8 mouse cellular contexts compared by ENCODE assay signal in genomic region chrX:134296301-134296700, GRCm38 (mm10). TPM values are rescaled to one million over a fixed set of nuclear protein-coding genes. Genes with fewer than 3 reads are reported as not detected.
A peak's percentile ranks its signal among the peaks of the same experiment; 100 is the strongest.
DNase-seq lines count a peak whose midpoint lies in the region; ATAC-seq and TF ChIP-seq lines count a peak whose summit lies in the region.

No protein-coding gene starts in this region.

- H3K9ac ChIP-seq in embryonic facial prominence, embryonic 12.5 days, result peak overlapping the region; percentile 24; the same call in 1 of the 2 replicates
- H3K9ac ChIP-seq in hindbrain, embryonic 12.5 days, result peak overlapping the region; percentile 59
- peak overlapping the region; percentile 53 for H3K9ac ChIP-seq in neural tube, embryonic 11.5 days (ENCODE audit: low read length)

- H3K27ac ChIP-seq in embryonic facial prominence, embryonic 12.5 days, result no peak overlapping the region
- peak overlapping the region; percentile 17; the same call in 1 of the 2 replicates for H3K27ac ChIP-seq in hindbrain, embryonic 12.5 days
- H3K27ac ChIP-seq in neural tube, embryonic 11.5 days (ENCODE audit: low read depth, low read length), result no peak overlapping the region

- H3K4me1 ChIP-seq in E14TG2a.4 (replicated peaks; ENCODE audit: low read depth, low read length), result peaks cover 21% of the 10 kb centered on the region
- H3K4me1 ChIP-seq in embryonic facial prominence, embryonic 12.5 days, result no peaks in the 10 kb centered on the region
- H3K4me1 ChIP-seq in hindbrain, embryonic 12.5 days, result no peaks in the 10 kb centered on the region
- H3K4me1 ChIP-seq in neural tube, embryonic 11.5 days (ENCODE audit: control insufficient read depth, insufficient read depth, low read length), result no peaks in the 10 kb centered on the region

- H3K4me2 ChIP-seq in embryonic facial prominence, embryonic 12.5 days (replicated peaks), result peak overlapping the region; percentile 55
- peak overlapping the region; percentile 55 for H3K4me2 ChIP-seq in hindbrain, embryonic 12.5 days (replicated peaks)
- H3K4me2 ChIP-seq in neural tube, embryonic 11.5 days (ENCODE audit: low read depth), result peak overlapping the region; percentile 48

- 36% methylated on average over 9 of the region's 9 CpGs for WGBS in embryonic facial prominence, embryonic 12.5 days
- WGBS in hindbrain, embryonic 12.5 days, result 30% methylated on average over 9 of the region's 9 CpGs
- 38% methylated on average over 9 of the region's 9 CpGs for WGBS in neural tube, embryonic 11.5 days

- peak overlapping the region; percentile 39 for H3K4me3 ChIP-seq in E14TG2a.4 (replicated peaks; ENCODE audit: low read length)
- H3K4me3 ChIP-seq in embryonic facial prominence, embryonic 12.5 days, result peak overlapping the region; percentile 47
- peak overlapping the region; percentile 47 for H3K4me3 ChIP-seq in hindbrain, embryonic 12.5 days
- peak overlapping the region; percentile 41 for H3K4me3 ChIP-seq in neural tube, embryonic 11.5 days (ENCODE audit: low read depth, low read length)

- TF ChIP-seq CTCF in E14TG2a.4 (conservative IDR thresholded peaks at IDR 0.05; ENCODE audit: low read length), result no peak

- H3K36me3 ChIP-seq in E14TG2a.4 (ENCODE audit: insufficient read depth, low read length), result no peaks in the 10 kb centered on the region
- no peaks in the 10 kb centered on the region for H3K36me3 ChIP-seq in embryonic facial prominence, embryonic 12.5 days
- H3K36me3 ChIP-seq in hindbrain, embryonic 12.5 days, result no peaks in the 10 kb centered on the region
- no peaks in the 10 kb centered on the region for H3K36me3 ChIP-seq in neural tube, embryonic 11.5 days (ENCODE audit: control insufficient read depth, insufficient read depth, low read length)

- H3K9me3 ChIP-seq in E14TG2a.4 (ENCODE audit: low read length), result no peaks in the 10 kb centered on the region
- H3K9me3 ChIP-seq in embryonic facial prominence, embryonic 12.5 days, result no peaks in the 10 kb centered on the region
- H3K9me3 ChIP-seq in hindbrain, embryonic 12.5 days (replicated peaks), result no peaks in the 10 kb centered on the region
- no peaks in the 10 kb centered on the region for H3K9me3 ChIP-seq in neural tube, embryonic 11.5 days (ENCODE audit: control insufficient read depth, low read length)

- intact Hi-C loops in left cerebral cortex, postnatal 4 days (cut with DNase I), result loop anchor here (10.0 kb wide), 1 partner anchor 132 kb away; the partner anchor contains the start of gene Xkrx

- H3K27me3 ChIP-seq in E14TG2a.4 (ENCODE audit: insufficient read depth, low read length), result peaks cover 34% of the 10 kb centered on the region
- H3K27me3 ChIP-seq in embryonic facial prominence, embryonic 12.5 days, result peaks cover 5% of the 10 kb centered on the region
- H3K27me3 ChIP-seq in hindbrain, embryonic 12.5 days, result peaks cover 29% of the 10 kb centered on the region
- H3K27me3 ChIP-seq in neural tube, embryonic 11.5 days (ENCODE audit: control insufficient read depth, insufficient read depth, low read length), result peaks cover 7% of the 10 kb centered on the region; the same call in 1 of the 2 replicates

- ATAC-seq in embryonic facial prominence, embryonic 12.5 days (ENCODE audit: insufficient number of reproducible peaks, insufficient read depth, low FRiP score, low TSS enrichment), result no peak
- peak; percentile 24; the same call in 1 of the 2 replicates for ATAC-seq in hindbrain, embryonic 12.5 days (ENCODE audit: low FRiP score)
- ATAC-seq in neural tube, embryonic 11.5 days (ENCODE audit: insufficient read depth, low FRiP score, low TSS enrichment), result no peak

- peak; percentile 6 for DNase-seq in embryo, embryonic 11 days
- no peak for DNase-seq in embryo, embryonic 10 days (ENCODE audit: low spot score)
- peak; percentile 60 for DNase-seq in left cerebral cortex, postnatal 4 days
- peak; percentile 19 for DNase-seq in neural tube, embryonic 11.5 days (ENCODE audit: low spot score)
- DNase-seq in urinary bladder, postnatal 14 days (ENCODE audit: low spot score), result no peak

RNA-seq across cellular contexts. Expression of gene Tmem35a, which starts 1.3 kb away (rescaled TPM):
- 16.2 and 17.7 TPM in 2 replicates for polyA plus RNA-seq in embryonic facial prominence, embryonic 12.5 days (2016; fragmentation: Nextera tagmentation; extraction: Ambion mirVana)
- polyA plus RNA-seq in hindbrain, embryonic 12.5 days (2016; fragmentation: Nextera tagmentation; extraction: Ambion mirVana), result 47.4 and 49.9 TPM in 2 replicates
- 100 to 1,000 TPM; 112 to 117 TPM for total RNA-seq in left cerebral cortex, postnatal 4 days (2021)
- 20.4 and 24.0 TPM in 2 replicates for polyA plus RNA-seq in neural tube, embryonic 11.5 days (2014; fragmentation: Nextera tagmentation; extraction: Ambion mirVana)

RNA-seq across cellular contexts. Expression of gene Cenpi, which starts 11.6 kb away (rescaled TPM):
- polyA plus RNA-seq in embryonic facial prominence, embryonic 12.5 days (2016; fragmentation: Nextera tagmentation; extraction: Ambion mirVana), result 24.8 and 26.5 TPM in 2 replicates
- polyA plus RNA-seq in hindbrain, embryonic 12.5 days (2016; fragmentation: Nextera tagmentation; extraction: Ambion mirVana), result 12.7 and 17.7 TPM in 2 replicates
- 1 to 10 TPM; 2.0 to 2.4 TPM for total RNA-seq in left cerebral cortex, postnatal 4 days (2021)
- 24.2 and 28.5 TPM in 2 replicates for polyA plus RNA-seq in neural tube, embryonic 11.5 days (2014; fragmentation: Nextera tagmentation; extraction: Ambion mirVana)

RNA-seq across cellular contexts. Expression of gene Trmt2b, which starts 19.5 kb away (rescaled TPM):
- 10.3 and 11.5 TPM in 2 replicates for polyA plus RNA-seq in embryonic facial prominence, embryonic 12.5 days (2016; fragmentation: Nextera tagmentation; extraction: Ambion mirVana)
- polyA plus RNA-seq in hindbrain, embryonic 12.5 days (2016; fragmentation: Nextera tagmentation; extraction: Ambion mirVana), result 7.7 and 8.8 TPM in 2 replicates
- 1 to 10 TPM; 2.5 to 4.1 TPM for total RNA-seq in left cerebral cortex, postnatal 4 days (2021)
- polyA plus RNA-seq in neural tube, embryonic 11.5 days (2014; fragmentation: Nextera tagmentation; extraction: Ambion mirVana), result 6.6 and 7.9 TPM in 2 replicates

Comparison
In these comparisons a context has a peak if more than half of its experiments do, and no peak if none do; other contexts are left out.
1. DNase-seq: peak in embryo, embryonic 11 days (single experiment), left cerebral cortex, postnatal 4 days (single experiment) and neural tube, embryonic 11.5 days (single experiment); none in embryo, embryonic 10 days (single experiment) and urinary bladder, postnatal 14 days (single experiment).
2. Peak in every context shown above with its lines, with median percentiles within 50 percentile points of each other: H3K4me3 ChIP-seq, H3K4me2 ChIP-seq and H3K9ac ChIP-seq.